Mouse (Mus musculus): ENCODE data around the gene Prkar1b. TPM values are rescaled to one million over a fixed set of nuclear protein-coding genes. Genes with fewer than 3 reads are reported as not detected.
A peak's percentile ranks its signal among the peaks of the same experiment; 100 is the strongest.

The Prkar1b gene
- total RNA-seq, 2 experiments from 2014 or later: 0.78 to 1.3 TPM

GRCm38 (mm10) chr5:139007141-139007775 is 142.5 kb downstream of the Prkar1b start:
- DNase-seq (ENCODE audit: low spot score): no peak

- no peak for DNase-seq (ENCODE audit: low spot score)
Observed at GRCm38 (mm10) chr5:139004588-139004987, 145.2 kb downstream of the Prkar1b start.

- DNase-seq (ENCODE audit: low spot score): no peak
Observed at GRCm38 (mm10) chr5:138999716-139000115, 150.1 kb downstream of the Prkar1b start.

- DNase-seq (ENCODE audit: low spot score): peak; percentile 61
Observed at GRCm38 (mm10) chr5:138997936-138998580, 151.7 kb downstream of the Prkar1b start.

GRCm38 (mm10) chr5:138997171-138997788 is 152.5 kb downstream of the Prkar1b start, which contains the start of gene Pdgfa:
Gene Pdgfa (minus strand): TSS chr5:138997370.
- peak; percentile 66 for DNase-seq (ENCODE audit: low spot score)

GRCm38 (mm10) chr5:138996322-138997073 is 153.3 kb downstream of the Prkar1b start:
- peak; percentile 30 for DNase-seq (ENCODE audit: low spot score)

GRCm38 (mm10) chr5:138995721-138996311 is 154.0 kb downstream of the Prkar1b start:
- peak; percentile 87 for DNase-seq (ENCODE audit: low spot score)

GRCm38 (mm10) chr5:138994786-138995720 is 154.7 kb downstream of the Prkar1b start:
- DNase-seq (ENCODE audit: low spot score): peak; percentile 69

- DNase-seq (ENCODE audit: low spot score): peak; percentile 31
Observed at GRCm38 (mm10) chr5:138994108-138994785, 155.6 kb downstream of the Prkar1b start.

GRCm38 (mm10) chr5:138993371-138994107 is 156.3 kb downstream of the Prkar1b start:
- DNase-seq (ENCODE audit: low spot score): no peak

- peak; percentile 48 for DNase-seq (ENCODE audit: low spot score)
Observed at GRCm38 (mm10) chr5:138992611-138993370, 157.0 kb downstream of the Prkar1b start.

- DNase-seq (ENCODE audit: low spot score): no peak
Observed at GRCm38 (mm10) chr5:138991734-138992133, 158.1 kb downstream of the Prkar1b start.

- peak; percentile 65 for DNase-seq (ENCODE audit: low spot score)
Observed at GRCm38 (mm10) chr5:138990659-138991380, 159.0 kb downstream of the Prkar1b start.

GRCm38 (mm10) chr5:138989567-138989966 is 160.2 kb downstream of the Prkar1b start:
- DNase-seq (ENCODE audit: low spot score): no peak

GRCm38 (mm10) chr5:138988764-138989163 is 161.0 kb downstream of the Prkar1b start:
- DNase-seq (ENCODE audit: low spot score): peak; percentile 86

- DNase-seq (ENCODE audit: low spot score): no peak
Observed at GRCm38 (mm10) chr5:138987994-138988393, 161.8 kb downstream of the Prkar1b start.

GRCm38 (mm10) chr5:138981921-138982320 is 167.9 kb downstream of the Prkar1b start:
- DNase-seq (ENCODE audit: low spot score): no peak

GRCm38 (mm10) chr5:138980608-138981007 is 169.2 kb downstream of the Prkar1b start:
- DNase-seq (ENCODE audit: low spot score): no peak
